Mouse (Mus musculus): Measurements from ENCODE around the gene Mars.

GRCm38 (mm10) chr10:127310523-127311475 is 787 bp downstream of the Mars start:
- no peak for TF ChIP-seq CTCF (IDR thresholded peaks at IDR 0.05; ENCODE audit: insufficient read depth, low read depth, low read length)
- TF ChIP-seq POLR2A (IDR thresholded peaks at IDR 0.05; ENCODE audit: insufficient read depth, low read depth, low read length): no peak

Measured in olfactory bulb, adult 2 months (tissue).